Mouse (Mus musculus): ENCODE data around the gene Ube2l3. TPM values are rescaled to one million over a fixed set of nuclear protein-coding genes. Genes with fewer than 3 reads are reported as not detected.
A peak's percentile ranks its signal among the peaks of the same experiment; 100 is the strongest.

Ube2l3 gene
- total RNA-seq, 2 experiments from 2014 or later, result 219 to 220 TPM

Small RNA genes lying within 50 kb of the gene (microRNA-seq; reads per million reads assigned to microRNA genes)
- gene Mir130b (243 reads per million, percentile 63 among the genes with 10 or more reads in this experiment), gene Mir301b (5.5 reads per million, percentile 15 among the genes with 10 or more reads in this experiment)

Other genes with a start within 250 kb of the Ube2l3 start
- 100 to 1,000 TPM; 183 to 200 TPM for gene Mapk1, start 219.3 kb downstream of the Ube2l3 start, total RNA-seq (2021)
- gene Ypel1, start 133.0 kb downstream of the Ube2l3 start, total RNA-seq (2021), result 1 to 10 TPM; 3.3 to 7.8 TPM
- gene Ppil2, start 91.4 kb downstream of the Ube2l3 start, total RNA-seq (2021), result 10 to 100 TPM; 83.4 to 97.0 TPM
- gene 2610318N02Rik, start 77.5 kb downstream of the Ube2l3 start, total RNA-seq (2021), result 1 to 10 TPM in 1 of 2 experiments, under 1 TPM in 1; 0.66 to 1.7 TPM
- gene Sdf2l1, start 70.3 kb downstream of the Ube2l3 start, total RNA-seq (2021), result 10 to 100 TPM; 28.2 to 29.8 TPM
- gene Ydjc, start 58.0 kb downstream of the Ube2l3 start, total RNA-seq (2021), result 1 to 10 TPM; 3.7 to 6.9 TPM
- under 1 TPM; 0.33 to 0.43 TPM for gene Ccdc116, start 55.4 kb downstream of the Ube2l3 start, total RNA-seq (2021)
- not detected for gene Rimbp3, start 6.0 kb upstream of the Ube2l3 start, total RNA-seq (2021)
- 1 to 10 TPM; 2.9 to 3.1 TPM for gene Hic2, start 30.9 kb upstream of the Ube2l3 start, total RNA-seq (2021)
- 1 to 10 TPM; 8.6 to 9.3 TPM for gene Tmem191c, start 73.4 kb upstream of the Ube2l3 start, total RNA-seq (2021)
- gene Serpind1, start 128.7 kb upstream of the Ube2l3 start, total RNA-seq (2021), result under 1 TPM; 0.40 to 0.63 TPM
- 10 to 100 TPM; 27.3 to 30.2 TPM for gene Snap29, start 203.3 kb upstream of the Ube2l3 start, total RNA-seq (2021)
- 10 to 100 TPM; 90.6 to 97.2 TPM for gene Pi4ka, start 203.7 kb upstream of the Ube2l3 start, total RNA-seq (2021)
- 10 to 100 TPM; 30.4 to 38.1 TPM for gene Crkl, start 249.3 kb upstream of the Ube2l3 start, total RNA-seq (2021)

Measured in adrenal gland, postnatal 36 days (tissue).